Mouse (Mus musculus): ENCODE measurements at regions not wholly inside any gene's neighbourhood (a gene's known extent, or its start where the extent isn't known, plus 50 kb on each side); places are given as distances from the start of the nearest gene placed in this dataset.

DNA sequence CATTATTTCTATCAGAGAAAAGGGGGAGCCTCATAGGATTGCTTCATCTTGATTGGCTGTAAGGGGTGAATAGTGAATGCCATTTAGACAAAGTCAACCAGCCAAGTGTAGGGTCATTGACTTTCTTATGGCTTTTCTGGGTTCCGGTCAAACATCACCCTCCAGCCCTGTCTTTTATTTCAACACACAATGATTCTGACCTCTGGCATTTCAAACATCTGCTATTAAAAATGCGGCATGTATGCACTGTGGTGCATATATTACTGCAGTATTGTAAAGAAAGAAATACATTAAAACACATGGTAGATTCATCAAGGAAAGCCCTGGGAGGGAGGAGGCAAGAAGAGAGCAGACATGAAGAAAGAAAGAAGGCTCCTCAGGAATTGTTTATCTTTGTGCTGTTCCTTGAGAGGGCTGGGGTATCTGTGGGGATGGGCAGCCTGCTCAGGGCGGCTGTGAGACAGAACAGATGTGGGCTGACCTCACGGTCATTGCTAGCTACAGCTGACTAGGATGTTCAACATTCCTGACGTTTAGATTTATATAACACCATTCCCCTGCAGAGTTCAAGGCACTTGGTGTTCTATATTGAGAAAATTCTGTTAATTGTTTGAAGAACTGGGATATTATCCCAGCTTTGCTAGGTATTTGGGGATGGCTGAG lies 303.5 kb upstream of the Ppp2r3a start:
- H3K27me3 ChIP-seq (ENCODE audit: control insufficient read depth, insufficient read depth, low read depth, low read length), result no peaks in the 10 kb centered on the region
- no peaks in the 10 kb centered on the region; the same call in 1 of the 2 replicates for H3K9me3 ChIP-seq (replicated peaks; ENCODE audit: control insufficient read depth, low read length, poor library complexity, severe bottlenecking)
- no peaks in the 10 kb centered on the region for H3K36me3 ChIP-seq (ENCODE audit: control insufficient read depth, insufficient read depth, low read length)
- no peak overlapping the region for H3K4me3 ChIP-seq (ENCODE audit: low read depth, low read length)
- H3K4me2 ChIP-seq (ENCODE audit: low read length), result no peak overlapping the region
- no peak overlapping the region for H3K9ac ChIP-seq (ENCODE audit: low read depth, low read length)
- no peak overlapping the region for H3K27ac ChIP-seq (ENCODE audit: low read length)
- H3K4me1 ChIP-seq (ENCODE audit: control insufficient read depth, insufficient read depth, low read length), result no peaks in the 10 kb centered on the region
- 56% methylated on average over 5 of the region's 5 CpGs for WGBS
- ATAC-seq, result no peak

DNA sequence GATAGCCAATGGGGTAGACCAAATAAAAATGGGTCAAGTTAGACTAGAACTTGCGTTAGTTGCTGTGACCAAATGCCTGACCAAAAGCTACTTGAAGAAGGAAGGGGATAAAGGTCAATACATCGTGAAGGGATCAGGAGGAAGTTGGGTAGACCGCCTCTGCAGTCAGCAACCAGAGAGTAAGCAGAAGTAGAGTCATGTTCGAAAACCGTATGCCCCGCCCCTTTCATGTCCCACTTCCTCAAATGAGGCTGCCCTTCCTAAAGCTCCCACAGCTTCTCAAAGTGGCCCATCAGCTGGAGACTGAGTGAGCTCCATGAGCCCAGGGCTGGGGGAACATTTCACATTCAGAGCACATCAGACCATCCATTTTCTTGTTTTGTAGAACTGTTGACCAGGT lies 301.2 kb upstream of the Ppp2r3a start:
- Histone ChIP-seq H3K4me3 (ENCODE audit: low read depth, low read length) (no peak overlapping the region), H3K4me1 (ENCODE audit: control insufficient read depth, insufficient read depth, low read length) (no peaks in the 10 kb centered on the region), H3K36me3 (ENCODE audit: control insufficient read depth, insufficient read depth, low read length) (no peaks in the 10 kb centered on the region), H3K27ac (ENCODE audit: low read length) (no peak overlapping the region), H3K9me3 (replicated peaks; ENCODE audit: control insufficient read depth, low read length, poor library complexity, severe bottlenecking) (peaks cover 3% of the 10 kb centered on the region; the same call in 1 of the 2 replicates), H3K9ac (ENCODE audit: low read depth, low read length) (no peak overlapping the region), H3K4me2 (ENCODE audit: low read length) (no peak overlapping the region), H3K27me3 (ENCODE audit: control insufficient read depth, insufficient read depth, low read depth, low read length) (no peaks in the 10 kb centered on the region)
- WGBS, result 91% methylated on average over 6 of the region's 6 CpGs
- ATAC-seq, result no peak

DNA sequence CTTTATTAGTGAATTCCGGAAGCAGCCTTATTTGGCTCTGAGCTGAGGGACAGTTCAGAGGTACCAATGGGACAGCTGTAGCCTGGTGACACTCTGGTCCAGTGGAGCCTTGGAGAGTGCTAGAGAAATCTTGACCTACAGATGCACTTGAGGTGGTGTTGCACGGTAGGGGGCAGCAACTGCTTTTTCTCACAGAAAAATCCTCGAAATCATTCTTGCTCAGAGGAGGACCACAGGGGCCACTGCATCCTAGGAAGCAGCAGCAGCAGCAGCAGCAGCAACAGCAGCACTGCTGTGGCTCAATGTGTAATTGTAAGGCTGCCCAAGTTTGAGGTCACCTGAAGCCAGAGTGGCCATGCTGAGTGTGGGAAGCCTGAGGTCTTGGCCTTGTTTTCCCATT lies 299.7 kb upstream of the Ppp2r3a start:
- Histone ChIP-seq H3K27ac (ENCODE audit: low read length) (no peak overlapping the region), H3K9ac (ENCODE audit: low read depth, low read length) (no peak overlapping the region), H3K27me3 (ENCODE audit: control insufficient read depth, insufficient read depth, low read depth, low read length) (no peaks in the 10 kb centered on the region), H3K9me3 (replicated peaks; ENCODE audit: control insufficient read depth, low read length, poor library complexity, severe bottlenecking) (peaks cover 3% of the 10 kb centered on the region; the same call in 1 of the 2 replicates), H3K4me3 (ENCODE audit: low read depth, low read length) (no peak overlapping the region), H3K4me2 (ENCODE audit: low read length) (no peak overlapping the region), H3K36me3 (ENCODE audit: control insufficient read depth, insufficient read depth, low read length) (no peaks in the 10 kb centered on the region), H3K4me1 (ENCODE audit: control insufficient read depth, insufficient read depth, low read length) (no peaks in the 10 kb centered on the region)
- WGBS, result 68% methylated on average over 3 of the region's 3 CpGs
- no peak for ATAC-seq

DNA sequence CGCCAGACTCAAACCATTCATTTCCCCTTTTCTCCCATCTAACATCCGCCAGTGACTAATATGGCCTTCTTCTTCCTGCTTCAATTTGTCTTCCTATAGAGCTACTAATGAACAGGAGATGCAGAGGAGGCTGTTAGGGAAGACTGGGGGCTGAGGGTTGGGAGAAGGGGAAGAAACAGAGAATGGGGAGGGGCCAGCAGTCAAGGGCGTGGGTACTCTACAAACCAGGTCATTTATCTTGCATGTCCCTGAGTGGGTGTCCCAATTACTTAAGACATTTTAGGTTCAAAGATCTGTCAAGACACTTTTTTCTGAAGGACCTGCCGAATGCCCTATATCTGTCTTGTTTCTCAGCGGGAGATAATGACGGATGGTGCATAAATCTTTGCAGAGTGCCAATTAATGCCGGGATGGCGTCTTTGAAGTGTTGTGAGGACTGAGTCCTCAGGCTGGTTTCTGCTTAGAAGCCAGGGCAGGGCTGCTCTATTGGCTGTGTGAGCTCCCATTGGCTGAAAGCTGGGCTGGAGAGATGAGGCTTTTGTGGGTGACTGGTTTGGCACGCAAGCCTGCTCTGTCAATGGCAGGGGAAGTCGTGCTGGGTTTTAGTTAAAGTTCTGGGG lies 294.7 kb upstream of the Ppp2r3a start:
- Histone ChIP-seq H3K9ac (ENCODE audit: low read depth, low read length) (no peak overlapping the region), H3K4me1 (ENCODE audit: control insufficient read depth, insufficient read depth, low read length) (no peaks in the 10 kb centered on the region), H3K27ac (ENCODE audit: low read length) (no peak overlapping the region), H3K4me2 (ENCODE audit: low read length) (no peak overlapping the region), H3K36me3 (ENCODE audit: control insufficient read depth, insufficient read depth, low read length) (no peaks in the 10 kb centered on the region), H3K9me3 (replicated peaks; ENCODE audit: control insufficient read depth, low read length, poor library complexity, severe bottlenecking) (peaks cover 3% of the 10 kb centered on the region; the same call in 1 of the 2 replicates), H3K27me3 (ENCODE audit: control insufficient read depth, insufficient read depth, low read depth, low read length) (no peaks in the 10 kb centered on the region), H3K4me3 (ENCODE audit: low read depth, low read length) (no peak overlapping the region)
- peak; percentile 85 for ATAC-seq
- 58% methylated on average over 10 of the region's 10 CpGs for WGBS

DNA sequence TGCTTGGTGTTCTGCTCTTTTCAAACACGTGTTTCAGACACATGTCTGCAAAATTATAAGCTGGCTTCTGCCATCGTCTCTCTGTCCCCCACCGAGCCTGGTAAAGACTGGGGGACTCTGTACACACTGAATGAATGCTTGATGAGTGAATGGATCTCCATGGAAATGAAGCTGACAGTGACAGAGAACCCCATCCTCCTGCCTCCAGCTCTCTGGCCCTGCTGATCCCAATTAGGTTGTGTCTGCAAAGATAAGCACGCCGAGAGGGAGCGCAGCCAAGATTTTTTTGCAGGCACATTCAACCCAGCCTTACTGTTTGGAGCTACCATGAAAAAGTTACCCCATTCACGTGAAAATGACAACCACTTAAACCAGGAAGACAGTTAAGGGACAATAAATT lies 266.5 kb upstream of the Ppp2r3a start:
- 35% methylated on average over 7 of the region's 7 CpGs for WGBS
- Histone ChIP-seq H3K27me3 (ENCODE audit: control insufficient read depth, insufficient read depth, low read depth, low read length) (no peaks in the 10 kb centered on the region), H3K9me3 (replicated peaks; ENCODE audit: control insufficient read depth, low read length, poor library complexity, severe bottlenecking) (no peaks in the 10 kb centered on the region), H3K4me3 (ENCODE audit: low read depth, low read length) (no peak overlapping the region), H3K9ac (ENCODE audit: low read depth, low read length) (no peak overlapping the region), H3K36me3 (ENCODE audit: control insufficient read depth, insufficient read depth, low read length) (no peaks in the 10 kb centered on the region), H3K4me1 (ENCODE audit: control insufficient read depth, insufficient read depth, low read length) (0 out of 2 replicates have a peak, but pooled peaks cover 4% of the 10 kb centered on the region), H3K4me2 (ENCODE audit: low read length) (no peak overlapping the region), H3K27ac (ENCODE audit: low read length) (no peak overlapping the region)
- ATAC-seq, result no peak

DNA sequence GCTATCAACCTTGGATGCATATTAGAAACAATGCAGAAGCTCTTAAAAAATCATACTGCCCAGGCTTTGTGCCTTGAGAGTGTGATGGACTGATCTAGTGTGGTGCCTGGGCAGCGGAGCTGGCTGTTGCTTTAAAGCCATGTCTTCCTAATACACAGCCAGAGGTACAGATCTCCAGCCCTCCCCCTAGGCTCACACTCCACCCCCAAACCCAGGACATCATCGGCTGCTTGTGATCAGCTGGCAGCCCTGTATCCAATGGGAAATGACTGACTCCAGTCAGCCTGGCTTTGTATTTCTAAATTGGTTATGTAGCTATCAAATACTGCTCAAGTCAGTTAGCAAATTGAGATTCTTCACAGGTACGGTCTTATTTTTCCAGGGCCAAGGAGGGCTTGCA lies 259.2 kb upstream of the Ppp2r3a start:
- H3K4me3 ChIP-seq (ENCODE audit: low read depth, low read length), result no peak overlapping the region
- 0 out of 2 replicates have a peak overlapping the region, but pooled peaks have one; percentile 18 for H3K27ac ChIP-seq (ENCODE audit: low read length)
- WGBS, result 59% methylated on average over 3 of the region's 3 CpGs
- H3K27me3 ChIP-seq (ENCODE audit: control insufficient read depth, insufficient read depth, low read depth, low read length), result no peaks in the 10 kb centered on the region
- no peaks in the 10 kb centered on the region for H3K36me3 ChIP-seq (ENCODE audit: control insufficient read depth, insufficient read depth, low read length)
- no peak overlapping the region for H3K4me2 ChIP-seq (ENCODE audit: low read length)
- peaks cover 8% of the 10 kb centered on the region; the same call in 1 of the 2 replicates for H3K4me1 ChIP-seq (ENCODE audit: control insufficient read depth, insufficient read depth, low read length)
- H3K9me3 ChIP-seq (replicated peaks; ENCODE audit: control insufficient read depth, low read length, poor library complexity, severe bottlenecking), result no peaks in the 10 kb centered on the region
- peak; percentile 68 for ATAC-seq
- no peak overlapping the region for H3K9ac ChIP-seq (ENCODE audit: low read depth, low read length)

DNA sequence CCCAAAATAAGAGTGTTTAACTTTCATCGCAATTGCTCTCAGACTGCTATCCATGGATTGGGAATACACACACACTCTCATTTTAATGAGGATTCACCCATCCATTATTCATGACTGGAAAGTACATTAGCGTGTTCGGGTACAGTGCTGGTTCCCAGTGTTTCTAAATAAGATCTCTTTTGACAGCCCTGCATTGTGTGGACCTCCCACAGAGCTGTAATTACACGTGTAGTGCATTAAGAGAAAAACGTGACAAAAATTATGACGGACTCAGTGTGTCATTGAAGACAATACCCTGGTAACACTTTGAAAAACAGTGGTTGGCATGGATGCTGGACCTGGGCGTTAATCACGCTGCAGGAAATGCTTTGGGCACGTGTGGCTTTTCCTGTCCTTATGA lies 257.6 kb upstream of the Ppp2r3a start:
- no peak for ATAC-seq
- Histone ChIP-seq H3K4me1 (ENCODE audit: control insufficient read depth, insufficient read depth, low read length) (peaks cover 8% of the 10 kb centered on the region; the same call in 1 of the 2 replicates), H3K9me3 (replicated peaks; ENCODE audit: control insufficient read depth, low read length, poor library complexity, severe bottlenecking) (no peaks in the 10 kb centered on the region), H3K27ac (ENCODE audit: low read length) (no peak overlapping the region), H3K36me3 (ENCODE audit: control insufficient read depth, insufficient read depth, low read length) (no peaks in the 10 kb centered on the region), H3K9ac (ENCODE audit: low read depth, low read length) (no peak overlapping the region), H3K4me3 (ENCODE audit: low read depth, low read length) (no peak overlapping the region), H3K27me3 (ENCODE audit: control insufficient read depth, insufficient read depth, low read depth, low read length) (no peaks in the 10 kb centered on the region), H3K4me2 (ENCODE audit: low read length) (no peak overlapping the region)
- 50% methylated on average over 9 of the region's 9 CpGs for WGBS

DNA sequence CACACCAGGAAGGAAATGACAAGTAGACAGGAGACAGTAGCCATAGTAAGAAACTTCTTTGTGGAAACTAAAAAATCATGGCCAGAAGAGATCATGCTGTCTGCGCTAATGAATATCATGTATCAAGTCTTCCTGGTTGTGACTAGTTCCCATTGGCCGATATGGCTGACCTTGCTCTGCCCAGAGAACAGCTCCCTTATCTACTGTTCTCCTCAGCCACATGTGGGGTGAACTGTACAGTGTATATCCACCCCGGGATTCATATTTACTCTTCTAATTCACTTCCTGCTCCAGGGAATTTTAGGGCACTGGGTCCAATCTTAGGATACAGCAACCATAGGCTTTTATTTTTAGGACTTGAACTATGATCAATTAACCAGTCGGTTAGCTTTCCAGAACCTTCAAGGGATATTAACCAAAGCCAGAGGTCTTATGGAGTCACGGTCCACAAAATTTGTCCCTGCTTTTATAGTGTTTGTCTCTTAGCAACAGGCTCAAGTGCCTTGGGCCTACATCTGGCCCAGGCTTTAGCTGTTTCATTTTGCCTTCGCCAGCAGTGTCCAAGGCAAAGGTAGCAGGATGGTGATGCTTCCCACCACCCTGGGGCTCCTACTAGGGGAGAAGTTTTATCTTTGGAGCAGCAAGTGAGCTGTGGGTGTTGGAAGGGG lies 255.6 kb upstream of the Ppp2r3a start:
- Histone ChIP-seq H3K4me1 (ENCODE audit: control insufficient read depth, insufficient read depth, low read length) (peaks cover 8% of the 10 kb centered on the region; the same call in 1 of the 2 replicates), H3K4me2 (ENCODE audit: low read length) (no peak overlapping the region), H3K27me3 (ENCODE audit: control insufficient read depth, insufficient read depth, low read depth, low read length) (no peaks in the 10 kb centered on the region), H3K9me3 (replicated peaks; ENCODE audit: control insufficient read depth, low read length, poor library complexity, severe bottlenecking) (no peaks in the 10 kb centered on the region), H3K9ac (ENCODE audit: low read depth, low read length) (no peak overlapping the region), H3K36me3 (ENCODE audit: control insufficient read depth, insufficient read depth, low read length) (no peaks in the 10 kb centered on the region), H3K27ac (ENCODE audit: low read length) (no peak overlapping the region), H3K4me3 (ENCODE audit: low read depth, low read length) (no peak overlapping the region)
- no peak for ATAC-seq
- WGBS, result 81% methylated on average over 6 of the region's 6 CpGs
